Mouse (Mus musculus) CH12.LX (cell line): ENCODE measurements around the gene Anapc13. TPM values are rescaled to one million over a fixed set of nuclear protein-coding genes. Genes with fewer than 3 reads are reported as not detected.

Experiments used
- DNase-seq: peaks from one replicate; pipeline ENCODE4 v3.0.0-alpha.2; 2013; ENCODE audit errors: extremely low read depth
- H3K27ac ChIP-seq: 2 replicates; pipeline ENCODE4 v1.5.1; 2012; ENCODE audit warnings: low read depth, mild to moderate bottlenecking, control low read depth, moderate library complexity; ENCODE audit not compliant: insufficient read depth
- H3K27me3 ChIP-seq: replicated peaks from 2 replicates; pipeline ENCODE3; 2012; ENCODE audit warnings: inconsistent platforms
- H3K36me3 ChIP-seq, 2 experiments: replicated peaks in 1 of 2; 2 replicates each; pipeline versions ENCODE3 to v1.6.1; 2012; ENCODE audit warnings: inconsistent platforms in 1 of 2, low read length in 1 of 2, mild to moderate bottlenecking in 1 of 2, mixed read lengths in 1 of 2, moderate library complexity in 1 of 2; ENCODE audit not compliant: control insufficient read depth in 1 of 2, insufficient read depth in 1 of 2
- H3K4me1 ChIP-seq, 2 experiments: 2 replicates each; pipeline ENCODE4 v1.6.1; 2012; ENCODE audit warnings: inconsistent platforms in 1 of 2, moderate library complexity in 1 of 2; ENCODE audit not compliant: insufficient read depth in 2 of 2, control insufficient read depth in 1 of 2
- H3K4me2 ChIP-seq: 2 replicates; pipeline ENCODE4 v1.6.1; 2012; ENCODE audit warnings: low read depth, mild to moderate bottlenecking, control low read depth; ENCODE audit not compliant: poor library complexity, insufficient read depth, severe bottlenecking
- H3K4me3 ChIP-seq, 3 experiments: fragments of 150-350 bp in 1 of 3; sonication (generic) in 1 of 3; replicated peaks in 1 of 3; 2 replicates each; pipeline versions ENCODE3 to v1.5.1; 2011 to 2012; ENCODE audit warnings: low read depth in 2 of 3, low read length in 2 of 3, mild to moderate bottlenecking in 2 of 3, moderate library complexity in 2 of 3, control low read depth in 1 of 3, improper control_type of control experiment in 1 of 3, inconsistent platforms in 1 of 3, mixed read lengths in 1 of 3; ENCODE audit not compliant: poor library complexity in 1 of 3
- H3K79me2 ChIP-seq: replicated peaks from 2 replicates; pipeline ENCODE4 v1.6.1; 2012; ENCODE audit warnings: mild to moderate bottlenecking, moderate library complexity; ENCODE audit not compliant: control insufficient read depth, poor library complexity, insufficient read depth, severe bottlenecking; ENCODE audit errors: extremely low read depth
- H3K9ac ChIP-seq: 2 replicates; pipeline ENCODE4 v1.6.1; 2012; ENCODE audit warnings: low read depth, mild to moderate bottlenecking, control low read depth, moderate library complexity; ENCODE audit not compliant: insufficient read depth
- H3K9me3 ChIP-seq: replicated peaks from 2 replicates; pipeline ENCODE3; 2012; ENCODE audit warnings: low read length, inconsistent platforms, mixed read lengths
- CHD2 ChIP-seq: IDR thresholded peaks from 2 replicates; pipeline ENCODE4 v1.6.1; 2011; ENCODE audit warnings: low read length, improper control_type of control experiment
- E2F4 ChIP-seq: IDR thresholded peaks from 2 replicates; pipeline ENCODE4 v1.6.1; 2011; ENCODE audit warnings: low read depth, low read length, improper control_type of control experiment; ENCODE audit not compliant: insufficient replicate concordance
- EP300 ChIP-seq: IDR thresholded peaks from 2 replicates; pipeline ENCODE4 v1.6.1; 2011; ENCODE audit warnings: low read length, improper control_type of control experiment
- ETS1 ChIP-seq: conservative IDR thresholded peaks from 2 replicates; pipeline ENCODE4 v1.6.1; 2012; ENCODE audit warnings: low read depth, mild to moderate bottlenecking, inconsistent platforms, low read length, improper control_type of control experiment, moderate library complexity
- GABPA ChIP-seq: IDR thresholded peaks from 2 replicates; pipeline ENCODE4 v1.6.1; 2012; ENCODE audit warnings: low read depth, low read length, improper control_type of control experiment, inconsistent platforms; ENCODE audit not compliant: insufficient replicate concordance
- IRF4 ChIP-seq: IDR thresholded peaks from 2 replicates; pipeline ENCODE4 v1.6.1; 2014; ENCODE audit warnings: low read depth, mild to moderate bottlenecking, inconsistent platforms, low read length, improper control_type of control experiment
- KAT2A ChIP-seq: IDR thresholded peaks from 2 replicates; pipeline ENCODE4 v1.6.1; 2012; ENCODE audit warnings: low read length, improper control_type of control experiment, inconsistent platforms; ENCODE audit not compliant: insufficient replicate concordance
- MAX ChIP-seq: IDR thresholded peaks from 2 replicates; pipeline ENCODE4 v1.6.1; 2011; ENCODE audit warnings: low read length, improper control_type of control experiment
- MYC ChIP-seq: IDR thresholded peaks from 2 replicates; pipeline ENCODE4 v1.6.1; 2011; ENCODE audit warnings: low read depth, mild to moderate bottlenecking, improper control_type of control experiment, low read length
- NELFE ChIP-seq: IDR thresholded peaks from 2 replicates; pipeline ENCODE4 v1.6.1; 2011; ENCODE audit warnings: low read depth, low read length, improper control_type of control experiment
- NRF1 ChIP-seq: IDR thresholded peaks from 2 replicates; pipeline ENCODE4 v1.6.1; 2014; ENCODE audit warnings: low read depth, mild to moderate bottlenecking, inconsistent platforms, low read length, improper control_type of control experiment, moderate library complexity
- PAX5 ChIP-seq: IDR thresholded peaks from 2 replicates; pipeline ENCODE4 v1.6.1; 2012; ENCODE audit warnings: low read length, inconsistent platforms, mixed read lengths
- POLR2AphosphoS2 ChIP-seq: IDR thresholded peaks from 2 replicates; pipeline ENCODE4 v1.6.1; 2011; ENCODE audit warnings: low read depth, low read length, improper control_type of control experiment
- RCOR1 ChIP-seq: conservative IDR thresholded peaks from 2 replicates; pipeline ENCODE4 v1.6.1; 2012; ENCODE audit warnings: low read depth, mild to moderate bottlenecking, inconsistent platforms, low read length, improper control_type of control experiment
- SMC3 ChIP-seq: IDR thresholded peaks from 2 replicates; pipeline ENCODE4 v1.6.1; 2011; ENCODE audit warnings: low read depth, low read length, improper control_type of control experiment
- TBP ChIP-seq: conservative IDR thresholded peaks from 2 replicates; pipeline ENCODE4 v1.6.1; 2011; ENCODE audit warnings: low read depth, low read length, improper control_type of control experiment
- TCF12 ChIP-seq: IDR thresholded peaks from 2 replicates; pipeline ENCODE4 v1.6.1; 2014; ENCODE audit warnings: low read depth, mild to moderate bottlenecking, inconsistent platforms, low read length, improper control_type of control experiment
- UBTF ChIP-seq: IDR thresholded peaks from 2 replicates; pipeline ENCODE4 v1.6.1; 2012; ENCODE audit warnings: low read depth, mild to moderate bottlenecking, inconsistent platforms, low read length, improper control_type of control experiment, moderate library complexity
- USF1 ChIP-seq: IDR thresholded peaks from 2 replicates; pipeline ENCODE4 v1.6.1; 2014; ENCODE audit warnings: low read depth, mild to moderate bottlenecking, inconsistent platforms, low read length, improper control_type of control experiment
- ZC3H11A ChIP-seq: IDR thresholded peaks from 2 replicates; pipeline ENCODE4 v1.6.1; 2012; ENCODE audit warnings: low read depth, mild to moderate bottlenecking, inconsistent platforms, low read length, improper control_type of control experiment
- ZKSCAN1 ChIP-seq: IDR thresholded peaks from 2 replicates; pipeline ENCODE4 v1.6.1; 2012; ENCODE audit warnings: low read depth, inconsistent platforms, low read length, improper control_type of control experiment, borderline replicate concordance
- ZNF384 ChIP-seq: IDR thresholded peaks from 2 replicates; pipeline ENCODE4 v1.6.1; 2012; ENCODE audit warnings: low read depth, low read length, improper control_type of control experiment, inconsistent platforms
- dilution Hi-C: fragments of 300-500 bp; cut with MboI; formaldehyde crosslinking; loops from 2 replicates; pipeline ENCODE4 v1.14.3; 2020; ENCODE audit warnings: low sequenced_read_pairs; ENCODE audit not compliant: extremely low pct_unique_long_range_greater_than_20kb, extremely low pct_ligation_motif_present
- in situ Hi-C: fragments of 300-500 bp; cut with MboI; formaldehyde crosslinking; loops from 3 replicates; pipeline ENCODE4 v1.14.3; 2019; ENCODE audit warnings: low sequenced_read_pairs, low pct_ligation_motif_present, low pct_unique_long_range_greater_than_20kb, mixed read lengths
- polyA plus RNA-seq: library from polyadenylated mRNA; unstranded; fragments of >175 nt; gene quantifications from 2 replicates; pipeline ENCODE4 v1.2.1, GENCODE M21; 2012; ENCODE audit warnings: low read depth; ENCODE audit not compliant: insufficient read length
- total RNA-seq, 2 experiments: library from RNA; depleted of rRNA; stranded (reverse); fragments of 300-350 nt in 1 of 2; fragments of >200 nt in 1 of 2; gene quantifications; 2 replicates each; pipeline ENCODE4 v1.2.3; 2012 to 2014

The Anapc13 gene
- total and polyA plus RNA-seq, 3 experiments: 20.8 to 87.4 (median 62.6) TPM

DNA sequence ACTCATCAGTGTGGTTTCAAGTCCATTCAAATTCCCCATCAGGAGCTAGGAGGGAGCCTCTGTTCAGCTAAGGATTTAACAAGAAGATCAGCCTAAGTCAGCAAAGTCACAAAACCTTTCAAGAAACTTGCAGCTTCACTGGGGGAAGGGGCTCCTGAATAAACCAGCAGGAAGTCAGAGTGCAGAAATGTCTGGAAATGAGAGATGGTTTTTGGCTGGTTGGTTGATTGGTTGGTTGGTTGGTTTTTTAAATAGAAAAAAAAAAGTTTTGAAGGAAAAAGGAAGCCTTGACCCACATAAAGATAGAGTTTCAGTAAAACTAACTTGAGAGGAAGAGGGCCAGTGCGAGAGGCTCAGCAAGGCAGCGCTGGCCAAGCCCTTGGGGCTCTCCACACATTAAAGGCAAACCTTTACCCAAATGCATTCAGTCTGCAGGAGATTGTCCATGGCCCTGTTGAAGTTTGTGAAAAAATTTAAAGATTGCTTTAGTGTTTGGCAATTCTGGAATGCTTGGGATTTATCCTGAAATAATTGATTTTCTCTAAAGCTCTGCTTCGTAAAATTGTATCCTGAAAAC lies 19.1 kb downstream of the Anapc13 start:
- Histone ChIP-seq H3K4me1 (no peaks in the 10 kb centered on the region), H3K9me3 (no peaks in the 10 kb centered on the region), H3K27me3 (no peaks in the 10 kb centered on the region), H3K36me3 (no peaks in the 10 kb centered on the region), H3K79me2 (no peaks in the 10 kb centered on the region), H3K27ac (no peak overlapping the region), H3K4me2 (no peak overlapping the region), H3K9ac (no peak overlapping the region), H3K4me3 (no peak overlapping the region)
- dilution Hi-C loops: no loop called here
- DNase-seq: no peak
- TF ChIP-seq POLR2AphosphoS2: no peak
- no peak for TF ChIP-seq GABPA
- no peak for TF ChIP-seq USF1
- TF ChIP-seq ZNF384: no peak
- TF ChIP-seq CHD2: no peak
- TF ChIP-seq EP300: no peak
- TF ChIP-seq MAX: no peak
- TF ChIP-seq SMC3: no peak
- no peak for TF ChIP-seq TCF12
- TF ChIP-seq ZKSCAN1: no peak
- no peak for TF ChIP-seq ETS1
- no peak for TF ChIP-seq TBP
- in situ Hi-C loops: no loop called here

DNA sequence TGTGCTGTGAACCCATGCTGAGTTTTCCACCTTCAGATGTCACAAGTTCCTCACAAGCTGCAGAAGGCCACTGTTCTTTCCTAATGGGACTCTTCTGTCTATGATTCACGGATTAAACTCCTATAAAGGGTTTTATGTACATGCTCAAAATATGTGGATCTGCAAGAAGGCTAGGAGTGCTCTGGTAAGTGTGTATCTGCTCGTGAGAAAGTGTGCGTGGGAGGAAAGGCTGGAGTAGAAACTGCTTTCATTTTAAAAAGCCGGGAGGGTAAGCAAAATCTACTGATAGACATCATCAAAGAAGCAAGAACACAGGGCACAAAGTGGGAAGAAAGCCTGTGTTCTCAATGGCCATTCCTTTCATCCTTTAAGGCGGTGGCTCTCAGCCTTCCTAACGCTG lies 20.9 kb downstream of the Anapc13 start:
- in situ Hi-C loops: no loop called here
- no peaks in the 10 kb centered on the region for H3K79me2 ChIP-seq
- dilution Hi-C loops: no loop called here
- H3K4me3 ChIP-seq: no peak overlapping the region
- no peaks in the 10 kb centered on the region for H3K9me3 ChIP-seq
- no peak overlapping the region for H3K9ac ChIP-seq
- no peak overlapping the region for H3K27ac ChIP-seq
- DNase-seq: no peak
- 0 out of 2 replicates have a peak overlapping the region, but pooled peaks have one; percentile 9 for H3K4me2 ChIP-seq
- no peaks in the 10 kb centered on the region for H3K36me3 ChIP-seq
- H3K4me1 ChIP-seq: no peaks in the 10 kb centered on the region
- H3K27me3 ChIP-seq: no peaks in the 10 kb centered on the region
- TF ChIP-seq ETS1: no peak
- TF ChIP-seq RCOR1: no peak
- TF ChIP-seq UBTF: no peak
- TF ChIP-seq E2F4: no peak
- no peak for TF ChIP-seq KAT2A
- no peak for TF ChIP-seq NELFE
- no peak for TF ChIP-seq ZC3H11A
- TF ChIP-seq MYC: no peak
- TF ChIP-seq SMC3: no peak
- TF ChIP-seq ZKSCAN1: no peak
- no peak for TF ChIP-seq GABPA
- TF ChIP-seq PAX5: no peak
- no peak for TF ChIP-seq POLR2AphosphoS2
- TF ChIP-seq NRF1: no peak
- TF ChIP-seq IRF4: no peak
- TF ChIP-seq, all 38 proteins: peak for 0
